Mouse (Mus musculus) testis, adult 2 months (tissue): ENCODE results near the gene Dnajb13. TPM values are rescaled to one million over a fixed set of nuclear protein-coding genes. Genes with fewer than 3 reads are reported as not detected.

Experiments
- H3K27ac ChIP-seq: fragments of 200-500 bp; 2 replicates; pipeline ENCODE4 v1.5.1; 2012; ENCODE audit warnings: low read depth, low read length; ENCODE audit not compliant: control insufficient read depth, insufficient read depth
- H3K27me3 ChIP-seq: fragments of 200-500 bp; 2 replicates; pipeline ENCODE4 v1.6.1; 2012; ENCODE audit warnings: mild to moderate bottlenecking, low read length, moderate library complexity; ENCODE audit not compliant: control insufficient read depth, insufficient read depth
- H3K36me3 ChIP-seq: fragments of 200-500 bp; 2 replicates; pipeline ENCODE4 v1.6.1; 2012; ENCODE audit warnings: mild to moderate bottlenecking, low read length; ENCODE audit not compliant: control insufficient read depth, insufficient read depth
- H3K4me1 ChIP-seq: fragments of 200-500 bp; 2 replicates; pipeline ENCODE4 v1.6.1; 2012; ENCODE audit warnings: low read length; ENCODE audit not compliant: control insufficient read depth, insufficient read depth
- H3K4me3 ChIP-seq: fragments of 200-500 bp; 2 replicates; pipeline ENCODE4 v1.5.1; 2012; ENCODE audit warnings: low read depth, mild to moderate bottlenecking, low read length, moderate library complexity, mixed read lengths; ENCODE audit not compliant: control insufficient read depth
- CTCF ChIP-seq: fragments of 200-500 bp; IDR thresholded peaks from 2 replicates; pipeline ENCODE4 v1.5.1; 2012; ENCODE audit warnings: low read depth, mild to moderate bottlenecking, inconsistent platforms, low read length, moderate library complexity; ENCODE audit not compliant: control insufficient read depth, insufficient read depth, insufficient replicate concordance
- POLR2A ChIP-seq: fragments of 200-500 bp; IDR thresholded peaks from 2 replicates; pipeline ENCODE4 v1.6.1; 2012; ENCODE audit warnings: low read depth, mild to moderate bottlenecking, inconsistent platforms, low read length, moderate library complexity; ENCODE audit not compliant: control insufficient read depth
- polyA plus RNA-seq: library from polyadenylated mRNA; depleted of rRNA; stranded (reverse); fragments of >200 nt; gene quantifications from 2 replicates; pipeline ENCODE4 v1.2.3, GENCODE M21; 2012

Gene Dnajb13
- polyA plus RNA-seq, 1 experiment: 538 TPM

GRCm38 (mm10) chr7:100547631-100548030, 32.9 kb upstream of the Dnajb13 start:
- Histone ChIP-seq H3K4me1 (no peaks in the 10 kb centered on the region), H3K27me3 (no peaks in the 10 kb centered on the region), H3K27ac (no peak overlapping the region), H3K4me3 (no peak overlapping the region), H3K36me3 (no peaks in the 10 kb centered on the region)
- TF ChIP-seq CTCF: no peak
- TF ChIP-seq POLR2A: no peak

DNA sequence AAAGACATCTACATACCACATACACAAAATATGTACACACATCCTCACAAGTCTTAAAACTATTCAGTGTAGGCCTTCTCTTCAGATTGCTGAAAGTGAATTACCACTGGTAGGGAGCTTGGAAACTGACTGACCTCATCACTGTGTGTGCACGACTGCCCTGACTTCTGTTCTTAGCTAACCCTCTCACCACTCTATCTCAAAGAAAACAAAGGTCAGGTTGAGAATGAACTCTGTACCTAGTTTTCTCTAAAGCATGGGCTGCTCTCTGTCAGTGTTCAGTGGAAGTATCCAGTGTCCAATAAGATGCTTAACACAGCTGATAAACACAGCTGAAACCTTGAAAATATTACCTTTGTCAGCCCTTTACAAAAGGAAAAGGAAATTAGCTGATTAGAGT, 29.7 kb upstream of the Dnajb13 start:
- Histone ChIP-seq H3K36me3 (no peaks in the 10 kb centered on the region), H3K4me3 (no peak overlapping the region), H3K27ac (no peak overlapping the region), H3K27me3 (no peaks in the 10 kb centered on the region), H3K4me1 (no peaks in the 10 kb centered on the region)
- TF ChIP-seq CTCF (no peak), POLR2A (no peak)

- no peaks in the 10 kb centered on the region for H3K27me3 ChIP-seq
- H3K4me3 ChIP-seq: no peak overlapping the region
- no peaks in the 10 kb centered on the region; the same call in 1 of the 2 replicates for H3K4me1 ChIP-seq
- H3K27ac ChIP-seq: no peak overlapping the region
- TF ChIP-seq CTCF: no peak
- TF ChIP-seq POLR2A: no peak
- H3K36me3 ChIP-seq: no peaks in the 10 kb centered on the region
These were observed 24.8 kb upstream of the Dnajb13 start for GRCm38 (mm10) chr7:100539516-100539915.

DNA sequence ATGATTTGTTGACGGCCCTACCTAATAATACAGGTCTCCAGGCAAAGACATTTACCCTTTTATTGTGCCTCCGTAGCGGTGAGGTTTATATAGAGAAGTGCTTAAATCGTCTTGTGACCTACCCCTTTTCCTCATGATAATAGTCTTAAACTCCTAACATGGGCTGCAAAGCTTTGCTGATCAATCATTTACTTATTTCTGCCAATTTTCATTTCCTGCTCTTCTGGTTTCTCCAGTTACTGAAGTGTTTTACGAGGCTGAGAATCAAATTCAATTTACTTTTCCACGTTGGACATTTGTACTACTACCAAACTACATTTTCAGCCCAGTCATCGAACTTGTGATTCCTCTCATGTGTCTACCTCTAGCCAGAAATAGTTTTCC, 22.8 kb upstream of the Dnajb13 start:
- no peaks in the 10 kb centered on the region; the same call in 1 of the 2 replicates for H3K4me1 ChIP-seq
- TF ChIP-seq POLR2A (no peak), CTCF (no peak)
- H3K4me3 ChIP-seq: peak overlapping the region; percentile 98; the same call in 1 of the 2 replicates
- no peak overlapping the region for H3K27ac ChIP-seq
- H3K36me3 ChIP-seq: no peaks in the 10 kb centered on the region
- H3K27me3 ChIP-seq: no peaks in the 10 kb centered on the region

- peak within 1 kb of the TSS; percentile 98 for H3K4me3 ChIP-seq
These were observed 22.2 kb upstream of the Dnajb13 start, which contains the start of gene Coa4 for GRCm38 (mm10) chr7:100536804-100537518. TSS of gene Coa4 (plus strand) at chr7:100537071.

GRCm38 (mm10) chr7:100535831-100536230, 21.1 kb upstream of the Dnajb13 start:
- H3K27ac ChIP-seq: no peak overlapping the region

More at GRCm38 (mm10) chr7:100536804-100537518, 22.2 kb upstream of the Dnajb13 start, which contains the start of gene Coa4:
- no peaks in the 10 kb centered on the region; the same call in 1 of the 2 replicates for H3K4me1 ChIP-seq
- no peak for TF ChIP-seq CTCF
- peak; percentile 81 for TF ChIP-seq POLR2A
- H3K36me3 ChIP-seq: no peaks in the 10 kb centered on the region
- H3K27ac ChIP-seq: peak within 1 kb of the TSS; percentile 83
- H3K27me3 ChIP-seq: no peaks in the 10 kb centered on the region

DNA sequence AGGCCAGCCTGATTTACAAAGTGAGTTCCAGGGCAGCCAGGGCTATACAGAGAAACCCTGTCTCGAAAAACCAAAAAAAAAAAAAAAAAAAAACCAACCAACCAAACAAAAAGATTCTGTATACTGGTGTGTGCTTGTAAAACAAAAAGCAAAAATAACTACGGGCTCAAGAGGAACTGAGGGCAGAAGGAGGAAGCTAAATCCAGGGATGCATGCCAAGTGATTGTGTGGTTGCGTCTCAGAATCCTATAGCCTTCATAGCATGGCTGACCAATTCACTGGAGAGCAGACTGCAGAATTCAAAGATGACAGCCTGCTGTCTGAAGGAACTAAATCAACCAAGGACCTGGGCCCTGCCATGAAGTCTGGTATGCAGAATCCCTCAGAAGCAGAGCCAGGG, 19.5 kb upstream of the Dnajb13 start:
- no peak overlapping the region for H3K4me3 ChIP-seq
- no peak overlapping the region for H3K27ac ChIP-seq
- H3K36me3 ChIP-seq: no peaks in the 10 kb centered on the region
- H3K27me3 ChIP-seq: no peaks in the 10 kb centered on the region
- no peaks in the 10 kb centered on the region; the same call in 1 of the 2 replicates for H3K4me1 ChIP-seq
- TF ChIP-seq POLR2A (no peak), CTCF (no peak)

More at GRCm38 (mm10) chr7:100535831-100536230, 21.1 kb upstream of the Dnajb13 start:
- H3K4me3 ChIP-seq: no peak overlapping the region
- no peaks in the 10 kb centered on the region; the same call in 1 of the 2 replicates for H3K4me1 ChIP-seq
- TF ChIP-seq POLR2A (no peak), CTCF (no peak)
- H3K36me3 ChIP-seq: no peaks in the 10 kb centered on the region
- no peaks in the 10 kb centered on the region for H3K27me3 ChIP-seq
